In the genomic region with DNA sequence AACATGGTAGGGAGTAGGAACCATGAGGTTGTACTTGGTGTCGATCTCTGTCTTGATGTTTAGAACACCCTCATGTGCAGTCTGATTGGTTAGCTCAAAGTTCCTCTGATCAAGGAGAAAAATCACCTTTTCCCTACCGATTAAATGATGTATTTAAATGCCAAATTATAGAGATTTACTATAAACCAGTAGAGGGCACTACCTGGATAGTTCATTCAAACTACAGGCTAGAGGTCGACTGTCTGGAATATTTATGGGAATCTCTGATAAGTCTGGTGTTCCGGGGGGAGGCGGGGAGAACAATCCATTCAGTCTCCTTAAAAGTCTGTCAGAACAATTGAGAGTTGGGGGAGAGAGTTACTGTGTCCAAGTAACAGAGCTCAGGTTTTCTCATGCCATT, we compare ENCODE assay signal across 33 mouse cellular contexts. TPM values are rescaled to one million over a fixed set of nuclear protein-coding genes. Genes with fewer than 3 reads are reported as not detected.
DNase-seq lines count a peak whose midpoint lies in the region; ATAC-seq and TF ChIP-seq lines count a peak whose summit lies in the region.
"Had no signal": no experiment of that assay in that cellular context is flagged by ENCODE, and none has a peak within 500 bp of the region (broad histone marks: within the 10 kb centered on the region; RNA-seq: fewer than 3 reads in every experiment).

No protein-coding gene starts in this region.

- no peaks in the 10 kb centered on the region for H3K4me1 ChIP-seq in heart, postnatal 0 days (ENCODE audit: control insufficient read depth, insufficient read depth)
- no peaks in the 10 kb centered on the region for H3K4me1 ChIP-seq in kidney, postnatal 0 days (replicated peaks; ENCODE audit: insufficient read depth, low read length)
- no peaks in the 10 kb centered on the region for H3K4me1 ChIP-seq in liver, adult 2 months (ENCODE audit: control insufficient read depth, insufficient read depth, low read length)
- H3K4me1 ChIP-seq in liver, postnatal 0 days (ENCODE audit: insufficient read depth) = no peaks in the 10 kb centered on the region
- no peaks in the 10 kb centered on the region for H3K4me1 ChIP-seq in stomach, postnatal 0 days (replicated peaks; ENCODE audit: control insufficient read depth, insufficient read depth)
- H3K4me1 ChIP-seq: embryonic facial prominence, embryonic 10.5 days; embryonic facial prominence, embryonic 13.5 days; forebrain, embryonic 12.5 days; forebrain, embryonic 15.5 days; heart, embryonic 12.5 days; heart, embryonic 15.5 days had no signal

- H3K27me3 ChIP-seq in heart, postnatal 0 days (ENCODE audit: control insufficient read depth, insufficient read depth, low read length) = no peaks in the 10 kb centered on the region
- no peaks in the 10 kb centered on the region for H3K27me3 ChIP-seq in kidney, postnatal 0 days (ENCODE audit: insufficient read depth, low read length)
- no peaks in the 10 kb centered on the region for H3K27me3 ChIP-seq in liver, adult 2 months (ENCODE audit: control insufficient read depth, insufficient read depth, low read length)
- no peaks in the 10 kb centered on the region for H3K27me3 ChIP-seq in liver, postnatal 0 days (ENCODE audit: insufficient read depth, low read length)
- H3K27me3 ChIP-seq in stomach, postnatal 0 days (ENCODE audit: control insufficient read depth, insufficient read depth, low read length) = no peaks in the 10 kb centered on the region
- H3K27me3 ChIP-seq: embryonic facial prominence, embryonic 13.5 days; forebrain, embryonic 12.5 days; forebrain, embryonic 15.5 days; heart, embryonic 12.5 days; heart, embryonic 15.5 days had no signal

- no peak overlapping the region for H3K4me3 ChIP-seq in heart, postnatal 0 days (ENCODE audit: low read depth, low read length)
- no peak overlapping the region for H3K4me3 ChIP-seq in kidney, postnatal 0 days (replicated peaks; ENCODE audit: low read depth, low read length)
- H3K4me3 ChIP-seq in liver, adult 2 months (ENCODE audit: insufficient read depth, low read depth, low read length) = no peak overlapping the region
- H3K4me3 ChIP-seq in liver, postnatal 0 days (ENCODE audit: low read depth, low read length) = no peak overlapping the region
- H3K4me3 ChIP-seq in stomach, postnatal 0 days (ENCODE audit: low read depth, low read length) = no peak overlapping the region
- H3K4me3 ChIP-seq: embryonic facial prominence, embryonic 10.5 days; embryonic facial prominence, embryonic 13.5 days; erythroblast, embryonic 14.5 days; forebrain, embryonic 12.5 days; forebrain, embryonic 15.5 days; heart, embryonic 12.5 days; heart, embryonic 15.5 days had no signal

- no peak for ATAC-seq in heart, postnatal 0 days (ENCODE audit: insufficient read depth, low read depth)
- ATAC-seq in kidney, postnatal 0 days (replicated peaks; ENCODE audit: low FRiP score, low read depth) = no peak
- no peak for ATAC-seq in liver, postnatal 0 days
- ATAC-seq in stomach, postnatal 0 days (ENCODE audit: low FRiP score, low TSS enrichment) = no peak
- ATAC-seq: CD4-positive, CD25-positive, alpha-beta regulatory T cell, adult 4 months; forebrain, embryonic 15.5 days; hindbrain, postnatal 0 days had no signal

- no peaks in the 10 kb centered on the region for H3K36me3 ChIP-seq in heart, postnatal 0 days (replicated peaks; ENCODE audit: control insufficient read depth, insufficient read depth, low read length)
- H3K36me3 ChIP-seq in kidney, postnatal 0 days (ENCODE audit: insufficient read depth, low read length) = no peaks in the 10 kb centered on the region
- H3K36me3 ChIP-seq in liver, adult 2 months (ENCODE audit: control insufficient read depth, insufficient read depth, low read length) = no peaks in the 10 kb centered on the region
- no peaks in the 10 kb centered on the region for H3K36me3 ChIP-seq in liver, postnatal 0 days (replicated peaks; ENCODE audit: insufficient read depth, low read length)
- H3K36me3 ChIP-seq in stomach, postnatal 0 days (ENCODE audit: control insufficient read depth, insufficient read depth, low read length) = no peaks in the 10 kb centered on the region
- H3K36me3 ChIP-seq: embryonic facial prominence, embryonic 10.5 days; embryonic facial prominence, embryonic 13.5 days; forebrain, embryonic 12.5 days; forebrain, embryonic 15.5 days; heart, embryonic 12.5 days; heart, embryonic 15.5 days had no signal

- H3K79me2 ChIP-seq in liver, adult 2 months (ENCODE audit: control insufficient read depth, insufficient read depth, low read length) = no peaks in the 10 kb centered on the region

- TF ChIP-seq POLR2A in liver, adult 2 months (IDR thresholded peaks at IDR 0.05; ENCODE audit: extremely low read depth, insufficient read depth, low read length) = no peak

- TF ChIP-seq EP300 in heart, postnatal 0 days (IDR thresholded peaks at IDR 0.05; ENCODE audit: low read depth) = no peak
- TF ChIP-seq EP300 in liver, postnatal 0 days (IDR thresholded peaks at IDR 0.05; ENCODE audit: low read depth) = no peak
- TF ChIP-seq EP300 in stomach, postnatal 0 days (optimal IDR thresholded peaks at IDR 0.05) = no peak

- TF ChIP-seq CTCF in heart, postnatal 0 days (IDR thresholded peaks at IDR 0.05; ENCODE audit: low read depth) = peak; percentile 28; the same call in 1 of the 2 replicates
- TF ChIP-seq CTCF in kidney, postnatal 0 days (IDR thresholded peaks at IDR 0.05; ENCODE audit: low read depth) = peak; percentile 17; the same call in 1 of the 2 replicates
- TF ChIP-seq CTCF in liver, adult 2 months (IDR thresholded peaks at IDR 0.05; ENCODE audit: low read depth, low read length) = 0 out of 2 replicates have a peak, but pooled peaks have one; percentile 11
- TF ChIP-seq CTCF in liver, postnatal 0 days (IDR thresholded peaks at IDR 0.05; ENCODE audit: low read depth) = no peak
- TF ChIP-seq CTCF in stomach, postnatal 0 days (IDR thresholded peaks at IDR 0.05; ENCODE audit: low read depth) = peak; percentile 51

- WGBS in heart, postnatal 0 days = 49% methylated on average over 5 of the region's 5 CpGs
- WGBS in kidney, postnatal 0 days = 61% methylated on average over 5 of the region's 5 CpGs
- 62% methylated on average over 5 of the region's 5 CpGs for WGBS in liver, adult 2 months
- 57% methylated on average over 5 of the region's 5 CpGs for WGBS in liver, postnatal 0 days (ENCODE audit: insufficient replicate concordance)
- WGBS in stomach, postnatal 0 days = 56% methylated on average over 5 of the region's 5 CpGs

- no peak overlapping the region for H3K27ac ChIP-seq in heart, postnatal 0 days (ENCODE audit: low read depth)
- H3K27ac ChIP-seq in kidney, postnatal 0 days = no peak overlapping the region
- H3K27ac ChIP-seq in liver, adult 2 months (replicated peaks; ENCODE audit: insufficient read depth, low read depth, low read length) = no peak overlapping the region
- no peak overlapping the region for H3K27ac ChIP-seq in liver, postnatal 0 days (ENCODE audit: low read depth)
- no peak overlapping the region for H3K27ac ChIP-seq in stomach, postnatal 0 days (replicated peaks)
- H3K27ac ChIP-seq: embryonic facial prominence, embryonic 10.5 days; embryonic facial prominence, embryonic 13.5 days; forebrain, embryonic 12.5 days; forebrain, embryonic 15.5 days; heart, embryonic 15.5 days; hindbrain, embryonic 14.5 days; hindbrain, postnatal 0 days had no signal

- H3K9ac ChIP-seq in heart, postnatal 0 days (replicated peaks; ENCODE audit: low read depth, low read length) = no peak overlapping the region
- no peak overlapping the region for H3K9ac ChIP-seq in kidney, postnatal 0 days (ENCODE audit: low read depth, low read length)
- H3K9ac ChIP-seq in liver, adult 2 months (ENCODE audit: low read depth, low read length) = no peak overlapping the region
- no peak overlapping the region for H3K9ac ChIP-seq in liver, postnatal 0 days (replicated peaks)
- H3K9ac ChIP-seq in stomach, postnatal 0 days (ENCODE audit: low read length) = no peak overlapping the region
- H3K9ac ChIP-seq: embryonic facial prominence, embryonic 13.5 days; forebrain, embryonic 12.5 days; forebrain, embryonic 15.5 days; heart, embryonic 12.5 days; heart, embryonic 15.5 days; hindbrain, embryonic 14.5 days had no signal

- no peaks in the 10 kb centered on the region for H3K9me3 ChIP-seq in heart, postnatal 0 days (replicated peaks; ENCODE audit: control insufficient read depth, low read length)
- H3K9me3 ChIP-seq in kidney, postnatal 0 days (replicated peaks; ENCODE audit: low read length) = no peaks in the 10 kb centered on the region
- H3K9me3 ChIP-seq in liver, postnatal 0 days (ENCODE audit: low read length) = no peaks in the 10 kb centered on the region
- no peaks in the 10 kb centered on the region for H3K9me3 ChIP-seq in stomach, postnatal 0 days (ENCODE audit: control insufficient read depth, low read length)
- H3K9me3 ChIP-seq: embryonic facial prominence, embryonic 10.5 days; embryonic facial prominence, embryonic 13.5 days; forebrain, embryonic 12.5 days; forebrain, embryonic 15.5 days; heart, embryonic 12.5 days; heart, embryonic 15.5 days had no signal

- no peak for DNase-seq in heart, postnatal 0 days (ENCODE audit: low spot score)
- DNase-seq in heart, adult 18-20 months = no peak
- DNase-seq in kidney, postnatal 0 days (ENCODE audit: low spot score) = no peak
- no peak for DNase-seq in kidney, adult 8-10 months
- DNase-seq in liver, adult 2 months (ENCODE audit: extremely low read depth, low read depth, low spot score) = peak; percentile 14
- DNase-seq in liver, postnatal 0 days = no peak
- no peak for DNase-seq in stomach, postnatal 0 days (ENCODE audit: low spot score)
- DNase-seq: adrenal gland, adult 2 months; adrenal gland, postnatal 14 days; cerebellum, adult 11 months; cerebellum, adult 2 months; cerebellum, postnatal 36 days; embryo, embryonic 11 days; gastrocnemius, postnatal 25 days; heart, postnatal 14 days; heart, postnatal 4 days had no signal

- H3K4me2 ChIP-seq in heart, postnatal 0 days (ENCODE audit: low read depth, low read length) = no peak overlapping the region
- no peak overlapping the region for H3K4me2 ChIP-seq in kidney, postnatal 0 days (ENCODE audit: low read length)
- no peak overlapping the region for H3K4me2 ChIP-seq in liver, postnatal 0 days (ENCODE audit: low read depth, low read length)
- H3K4me2 ChIP-seq in stomach, postnatal 0 days (replicated peaks; ENCODE audit: low read depth) = no peak overlapping the region
- H3K4me2 ChIP-seq: embryonic facial prominence, embryonic 13.5 days; forebrain, embryonic 12.5 days; forebrain, embryonic 15.5 days; heart, embryonic 12.5 days; heart, embryonic 15.5 days; hindbrain, embryonic 14.5 days had no signal

RNA-seq across cellular contexts. Expression of a gene that starts 10.9 kb away (rescaled TPM):
- total RNA-seq in heart, postnatal 0 days (2014; rRNA removed; ENCODE audit: low replicate concordance) = 0.34 TPM in 1 of 2 replicates, not detected in the other
- 0.04 and 0.10 TPM in 2 replicates for polyA plus RNA-seq in heart, postnatal 0 days (2015; fragmentation: Nextera tagmentation; extraction: Ambion mirVana)
- total RNA-seq in heart, adult 18-20 months (2021) = not detected
- 0.03 TPM in 1 of 2 replicates, not detected in the other for polyA plus RNA-seq in kidney, postnatal 0 days (2015; fragmentation: Nextera tagmentation; extraction: Ambion mirVana)
- total RNA-seq in liver, adult 2 months (2014; rRNA removed) = 0.13 and 0.18 TPM in 2 replicates
- polyA plus RNA-seq in liver, adult 2 months (2012; rRNA removed) = 0.05 and 0.07 TPM in 2 replicates
- 0.02 and 0.04 TPM in 2 replicates for polyA plus RNA-seq in liver, postnatal 0 days (2015; fragmentation: Nextera tagmentation; extraction: Ambion mirVana)
- 3.2 and 3.3 TPM in 2 replicates for polyA plus RNA-seq in stomach, postnatal 0 days (2015; fragmentation: Nextera tagmentation; extraction: Ambion mirVana)
- total RNA-seq: adrenal gland, adult 2 months; gastrocnemius, adult 8-10 months; gastrocnemius, postnatal 25 days; hindbrain, postnatal 0 days; MEL had no signal
- polyA plus RNA-seq: adrenal gland, adult 2 months; CD4-positive, CD25-positive, alpha-beta regulatory T cell, adult 4 months; cerebellum, adult 2 months; cortical plate, adult 2 months; embryonic facial prominence, embryonic 10.5 days; embryonic facial prominence, embryonic 13.5 days; erythroblast, embryonic 14.5 days; forebrain, embryonic 12.5 days; forebrain, embryonic 15.5 days; hindbrain, embryonic 11.5 days; hindbrain, embryonic 14.5 days; hindbrain, postnatal 0 days had no signal

RNA-seq across cellular contexts. Expression of a gene that starts 54.1 kb away (rescaled TPM):
- total RNA-seq in heart, postnatal 0 days (2014; rRNA removed; ENCODE audit: low replicate concordance) = 5.9 TPM in 1 of 2 replicates, not detected in the other
- polyA plus RNA-seq in heart, postnatal 0 days (2015; fragmentation: Nextera tagmentation; extraction: Ambion mirVana) = 0.19 and 0.29 TPM in 2 replicates
- total RNA-seq in heart, adult 18-20 months (2021) = not detected
- 0.14 and 0.34 TPM in 2 replicates for polyA plus RNA-seq in kidney, postnatal 0 days (2015; fragmentation: Nextera tagmentation; extraction: Ambion mirVana)
- total RNA-seq in liver, adult 2 months (2014; rRNA removed) = not detected in 2 replicates
- not detected in 2 replicates for polyA plus RNA-seq in liver, adult 2 months (2012; rRNA removed)
- not detected in 2 replicates for polyA plus RNA-seq in liver, postnatal 0 days (2015; fragmentation: Nextera tagmentation; extraction: Ambion mirVana)
- polyA plus RNA-seq in stomach, postnatal 0 days (2015; fragmentation: Nextera tagmentation; extraction: Ambion mirVana) = 14.4 and 14.9 TPM in 2 replicates
- total RNA-seq: adrenal gland, adult 2 months; adrenal gland, postnatal 14 days; gastrocnemius, adult 8-10 months; gastrocnemius, postnatal 25 days; heart, adult 8-10 months; heart, postnatal 14 days; hindbrain, postnatal 0 days; MEL had no signal
- polyA plus RNA-seq: adrenal gland, adult 2 months; erythroblast, embryonic 14.5 days; forebrain, embryonic 12.5 days; gonadal fat pad, adult 2 months; hindbrain, embryonic 11.5 days had no signal

RNA-seq across cellular contexts. Expression of a gene that starts 58.0 kb away (rescaled TPM):
- not detected in 2 replicates for total RNA-seq in heart, postnatal 0 days (2014; rRNA removed; ENCODE audit: low replicate concordance)
- 0.10 and 0.12 TPM in 2 replicates for polyA plus RNA-seq in heart, postnatal 0 days (2015; fragmentation: Nextera tagmentation; extraction: Ambion mirVana)
- total RNA-seq in heart, adult 18-20 months (2021) = under 1 TPM; 0.26 to 0.62 TPM
- polyA plus RNA-seq in kidney, postnatal 0 days (2015; fragmentation: Nextera tagmentation; extraction: Ambion mirVana) = 0.10 and 0.11 TPM in 2 replicates
- not detected in 2 replicates for total RNA-seq in liver, adult 2 months (2014; rRNA removed)
- not detected in 2 replicates for polyA plus RNA-seq in liver, adult 2 months (2012; rRNA removed)
- not detected in 2 replicates for polyA plus RNA-seq in liver, postnatal 0 days (2015; fragmentation: Nextera tagmentation; extraction: Ambion mirVana)
- 0.12 and 0.17 TPM in 2 replicates for polyA plus RNA-seq in stomach, postnatal 0 days (2015; fragmentation: Nextera tagmentation; extraction: Ambion mirVana)
- total RNA-seq: adrenal gland, adult 2 months; adrenal gland, postnatal 14 days; adrenal gland, postnatal 4 days; MEL had no signal
- polyA plus RNA-seq: adrenal gland, adult 2 months; CD4-positive, CD25-positive, alpha-beta regulatory T cell, adult 4 months; erythroblast, embryonic 14.5 days; heart, embryonic 12.5 days; hindbrain, embryonic 14.5 days; hindbrain, postnatal 0 days had no signal

Comparison
In these comparisons a context has a peak if more than half of its experiments do, and no peak if none do; other contexts are left out.
1. RNA of a gene that starts 54.1 kb away (polyA plus RNA-seq): 14.4 to 14.9 TPM in stomach, postnatal 0 days; 0.14 to 0.34 TPM in kidney, postnatal 0 days, 0.19 to 0.29 TPM in heart, postnatal 0 days, not detected in liver, adult 2 months and not detected in liver, postnatal 0 days; every median in the first group is over 10 times any median in the second.